Mouse (Mus musculus): ENCODE measurements at regions not wholly inside any gene's neighbourhood (a gene's known extent, or its start where the extent isn't known, plus 50 kb on each side); places are given as distances from the start of the nearest gene placed in this dataset.

DNA sequence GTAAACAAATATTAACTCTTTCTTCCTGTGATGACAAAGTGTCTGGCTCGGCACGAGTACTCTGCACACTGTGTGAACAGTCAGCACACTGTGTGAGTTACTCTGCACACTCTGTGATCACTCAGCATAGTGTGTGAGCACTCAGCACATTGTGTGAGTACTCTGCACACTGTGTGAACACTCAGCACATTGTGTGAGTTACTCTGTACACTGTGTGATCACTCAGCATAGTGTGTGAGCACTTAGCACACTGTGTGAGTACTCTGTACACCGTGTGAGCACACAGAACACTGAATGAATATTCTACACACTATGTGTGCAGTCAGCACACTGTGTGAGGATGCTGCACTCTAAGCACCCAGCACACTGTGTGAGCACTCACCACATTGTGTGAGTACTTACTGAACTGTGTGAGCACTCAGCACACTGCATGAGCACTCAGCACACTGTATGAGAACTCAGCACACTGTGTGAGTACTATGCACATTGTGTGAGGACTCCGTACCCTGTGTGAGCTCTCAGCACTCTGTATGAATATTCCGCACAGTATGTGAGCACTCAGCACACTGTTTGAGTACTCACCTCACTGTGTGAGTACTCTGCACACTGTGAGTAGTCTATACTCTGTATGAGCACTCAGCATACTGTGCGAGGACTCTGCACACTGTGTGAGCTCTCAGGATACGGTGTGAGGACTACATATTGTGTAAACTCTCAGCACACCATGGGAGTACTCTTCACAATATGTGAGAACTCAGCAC is 381.9 kb downstream of the Hdgfl1 start:
- TF ChIP-seq EP300 (IDR thresholded peaks at IDR 0.05; ENCODE audit: insufficient read depth, low read depth, low read length) = no peak
- TF ChIP-seq CTCF (IDR thresholded peaks at IDR 0.05; ENCODE audit: low read depth, low read length) = no peak
- no peak for TF ChIP-seq POLR2A (IDR thresholded peaks at IDR 0.05; ENCODE audit: insufficient read depth, low read length)

All from ES-Bruce4 (cell line).